Mouse (Mus musculus) kidney, adult 18-20 months (tissue): ENCODE data around the gene Gm3526.
"Not testable (repeated sequence)": the region's sequence is repeated elsewhere in the genome, so short reads cannot be mapped to it uniquely, and the experiment has no call there.

ENCODE experiments used
- DNase-seq: peaks from one replicate; pipeline ENCODE4 v3.0.0; 2021

Gene Gm3526

DNA sequence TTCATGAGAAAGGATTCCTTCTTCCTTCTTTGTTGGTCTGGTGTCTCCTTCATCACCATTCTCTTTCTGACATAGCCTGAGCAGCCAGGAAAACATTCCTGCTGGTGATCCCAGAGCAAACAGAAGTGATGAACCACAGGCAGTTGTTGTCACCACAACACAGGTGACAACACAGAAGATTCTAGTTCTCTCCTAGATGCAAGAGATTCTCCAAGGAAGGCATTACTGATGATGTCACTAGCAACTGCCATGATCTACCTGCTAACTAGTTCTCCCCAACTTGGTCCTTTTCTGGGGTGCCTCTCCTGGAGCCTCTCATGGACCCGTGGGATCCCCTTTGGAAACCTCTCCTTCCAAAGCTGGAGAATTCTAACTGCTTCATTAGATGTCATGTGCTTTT is at the start of gene Gm3526:
TSS of gene Gm3526 (minus strand) at position 101 of the 400 bp plus-strand sequence.
- not testable (repeated sequence) for DNase-seq
